Mouse (Mus musculus) MEL (cell line): ENCODE results near the gene Map2k4.

Experiments used
- CHD2 ChIP-seq: IDR thresholded peaks from 2 replicates; pipeline ENCODE4 v1.6.1; 2011; ENCODE audit warnings: low read length, improper control_type of control experiment
- CTCF ChIP-seq, 3 experiments: IDR thresholded peaks in 2 of 3; conservative IDR thresholded peaks in 1 of 3; 2 replicates each; pipeline ENCODE4 v1.5.1; 2011 to 2012; ENCODE audit warnings: low read length in 3 of 3, low read depth in 2 of 3, mild to moderate bottlenecking in 2 of 3, improper control_type of control experiment in 1 of 3, inconsistent platforms in 1 of 3, mixed read lengths in 1 of 3, moderate library complexity in 1 of 3; ENCODE audit not compliant: control insufficient read depth in 1 of 3, insufficient read depth in 1 of 3, poor library complexity in 1 of 3, severe bottlenecking in 1 of 3
- E2F4 ChIP-seq: IDR thresholded peaks from 2 replicates; pipeline ENCODE4 v1.6.1; 2011; ENCODE audit warnings: low read depth, low read length, improper control_type of control experiment, borderline replicate concordance
- EP300 ChIP-seq, 2 experiments: IDR thresholded peaks; 2 replicates each; pipeline ENCODE4 v1.6.1; 2011; ENCODE audit warnings: improper control_type of control experiment in 2 of 2, low read length in 2 of 2, low read depth in 1 of 2, mild to moderate bottlenecking in 1 of 2
- KAT2A ChIP-seq: conservative IDR thresholded peaks from 2 replicates; pipeline ENCODE4 v1.6.1; 2012; ENCODE audit warnings: low read depth, low read length, improper control_type of control experiment, inconsistent platforms
- MYB ChIP-seq: IDR thresholded peaks from 2 replicates; pipeline ENCODE4 v1.6.1; 2011; ENCODE audit warnings: mild to moderate bottlenecking, low read depth, low read length, improper control_type of control experiment
- POLR2A ChIP-seq, 2 experiments: IDR thresholded peaks; 2 replicates each; pipeline ENCODE4 v1.6.1; 2011 to 2012; ENCODE audit warnings: low read length in 2 of 2, mild to moderate bottlenecking in 2 of 2, control low read depth in 1 of 2, improper control_type of control experiment in 1 of 2, low read depth in 1 of 2, moderate library complexity in 1 of 2; ENCODE audit not compliant: control insufficient read depth in 1 of 2, insufficient read depth in 1 of 2, poor library complexity in 1 of 2
- POLR2AphosphoS2 ChIP-seq: IDR thresholded peaks from 2 replicates; pipeline ENCODE4 v1.6.1; 2011; ENCODE audit warnings: low read length, improper control_type of control experiment
- SIN3A ChIP-seq: IDR thresholded peaks from 2 replicates; pipeline ENCODE4 v1.6.1; 2012; ENCODE audit warnings: low read length, improper control_type of control experiment, inconsistent platforms
- TBP ChIP-seq: IDR thresholded peaks from 2 replicates; pipeline ENCODE4 v1.8.0; 2011; ENCODE audit warnings: low read depth, low read length, improper control_type of control experiment
- ZMIZ1 ChIP-seq: IDR thresholded peaks from 2 replicates; pipeline ENCODE4 v1.6.1; 2012; ENCODE audit warnings: low read depth, mild to moderate bottlenecking, inconsistent platforms, low read length, improper control_type of control experiment, moderate library complexity
- ZNF384 ChIP-seq: IDR thresholded peaks from 2 replicates; pipeline ENCODE4 v1.6.1; 2012; ENCODE audit warnings: low read depth, mild to moderate bottlenecking, inconsistent platforms, low read length, improper control_type of control experiment

- TF ChIP-seq ZNF384, result no peak
- no peak for TF ChIP-seq POLR2A (IDR thresholded peaks at IDR 0.05; ENCODE audit: control insufficient read depth in 1 of 2, insufficient read depth in 1 of 2, low read depth in 1 of 2, low read length in 2 of 2, poor library complexity in 1 of 2)
- TF ChIP-seq KAT2A, result no peak
- TF ChIP-seq TBP, result no peak
- TF ChIP-seq POLR2AphosphoS2, result no peak
- no peak for TF ChIP-seq CTCF (IDR thresholded peaks at IDR 0.05 in 2 of 3, conservative IDR thresholded peaks at IDR 0.05 in 1 of 3; ENCODE audit: control insufficient read depth in 1 of 3, insufficient read depth in 1 of 3, low read depth in 2 of 3, low read length in 3 of 3, poor library complexity in 1 of 3, severe bottlenecking in 1 of 3)
- TF ChIP-seq SIN3A, result no peak
- no peak for TF ChIP-seq ZMIZ1
- TF ChIP-seq E2F4, result no peak
- no peak for TF ChIP-seq CHD2
- TF ChIP-seq MYB, result no peak
- no peak for TF ChIP-seq EP300 (IDR thresholded peaks at IDR 0.05; ENCODE audit: low read depth in 1 of 2, low read length in 2 of 2)
Observed at GRCm38 (mm10) chr11:65760912-65761311, 27.2 kb downstream of the Map2k4 start.
